Mouse (Mus musculus) adrenal gland, adult 8-10 months (tissue): ENCODE results near the gene Agbl4. TPM values are rescaled to one million over a fixed set of nuclear protein-coding genes. Genes with fewer than 3 reads are reported as not detected.

Experiments
- DNase-seq: peaks from one replicate; pipeline ENCODE4 v3.0.0; 2022
- total RNA-seq, 4 experiments: library from RNA; stranded (reverse); gene quantifications; 2 replicates each; pipeline ENCODE4 v1.2.4; 2022

Agbl4 gene
- total RNA-seq, 4 experiments from 2014 or later, result 1.0 to 2.5 (median 2.4) TPM

- DNase-seq, result no peak
These were observed 1186.8 kb downstream of the Agbl4 start for GRCm38 (mm10) chr4:111584286-111584685.

GRCm38 (mm10) chr4:111588211-111588610, 1190.8 kb downstream of the Agbl4 start:
- no peak for DNase-seq

DNA sequence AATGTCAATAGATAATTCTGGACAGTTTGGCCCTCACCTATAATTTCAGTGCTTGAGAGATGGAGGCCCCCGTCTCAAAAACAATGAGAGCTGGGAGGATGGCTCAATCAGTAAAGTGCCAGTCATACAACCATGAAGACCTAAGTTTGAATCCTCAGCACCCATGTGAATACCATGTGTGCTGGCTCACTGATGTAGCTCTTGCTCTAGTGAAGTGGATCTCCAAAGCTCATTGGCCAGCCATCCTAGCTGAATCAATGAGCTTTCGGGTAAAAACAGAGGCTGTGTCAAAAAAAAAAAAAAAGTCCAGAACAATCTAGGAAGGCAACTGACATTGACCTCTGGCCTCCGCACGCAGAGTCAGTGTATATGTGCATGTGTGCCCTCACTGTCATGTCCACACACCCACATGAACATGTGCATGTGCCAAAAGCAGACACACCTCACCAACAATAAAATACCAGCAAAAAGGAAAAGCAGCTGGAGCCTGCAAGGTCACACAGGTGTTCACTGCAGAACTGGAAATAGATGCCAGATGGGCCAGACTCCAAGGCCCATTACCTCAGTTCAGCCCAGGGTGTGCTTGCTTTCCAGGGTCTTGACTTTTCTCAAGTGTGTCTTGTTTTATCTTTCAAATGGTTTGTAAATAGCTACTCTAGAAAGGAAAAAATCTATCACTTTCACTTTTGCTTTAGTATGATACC, 1192.2 kb downstream of the Agbl4 start:
- no peak for DNase-seq

DNA sequence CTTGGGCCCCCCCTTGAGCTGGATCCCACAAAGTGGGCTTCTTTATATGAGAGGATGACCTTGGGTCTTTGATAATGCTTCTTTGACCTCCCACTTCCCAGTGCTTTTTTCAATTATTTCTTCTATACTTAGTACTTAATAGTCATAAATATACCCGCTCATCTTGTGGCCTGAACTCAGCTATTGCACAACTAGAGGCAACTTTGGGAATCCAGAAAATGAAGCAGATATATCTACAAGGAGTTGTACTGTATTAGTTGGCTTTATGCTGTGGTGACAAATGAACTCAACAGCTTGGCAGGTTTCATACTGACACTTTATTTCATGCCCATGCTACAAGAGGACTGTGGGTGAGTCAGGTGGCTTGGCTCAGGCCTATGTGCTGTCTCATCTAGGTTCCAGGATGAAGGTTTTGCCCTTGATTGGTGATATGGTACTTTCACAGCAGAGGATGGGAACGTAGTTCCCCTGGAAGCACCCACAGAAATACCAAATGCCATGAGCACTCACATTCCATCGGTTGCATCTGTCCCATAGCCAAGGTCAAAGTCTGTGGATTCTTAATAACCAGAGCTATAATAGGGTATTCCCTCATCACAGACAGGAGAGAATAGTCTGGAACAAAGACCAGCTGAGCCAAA, 1197.3 kb downstream of the Agbl4 start:
- peak; percentile 28 for DNase-seq

- DNase-seq, result peak; percentile 65
These were observed 1199.8 kb downstream of the Agbl4 start for GRCm38 (mm10) chr4:111597249-111597661.

DNA sequence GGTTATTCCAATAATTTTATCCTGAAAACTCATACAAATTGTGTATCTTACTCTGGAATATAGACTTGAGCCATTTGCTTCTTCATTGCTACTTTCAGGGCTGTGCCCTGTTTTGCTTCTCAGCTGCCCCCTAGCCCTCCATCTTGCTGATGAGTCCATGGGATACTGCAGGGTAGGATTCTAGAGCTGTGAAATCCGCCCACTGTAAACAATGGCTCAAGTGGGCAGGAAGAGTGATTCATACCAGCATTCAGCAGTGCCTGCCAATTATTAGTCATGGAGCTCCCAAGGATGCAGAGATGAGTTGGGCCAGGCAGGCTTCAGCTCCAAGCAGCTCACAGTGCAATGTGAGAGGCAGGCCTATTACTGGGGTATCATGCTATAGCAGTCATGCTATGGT, 1200.5 kb downstream of the Agbl4 start:
- peak; percentile 63 for DNase-seq

DNA sequence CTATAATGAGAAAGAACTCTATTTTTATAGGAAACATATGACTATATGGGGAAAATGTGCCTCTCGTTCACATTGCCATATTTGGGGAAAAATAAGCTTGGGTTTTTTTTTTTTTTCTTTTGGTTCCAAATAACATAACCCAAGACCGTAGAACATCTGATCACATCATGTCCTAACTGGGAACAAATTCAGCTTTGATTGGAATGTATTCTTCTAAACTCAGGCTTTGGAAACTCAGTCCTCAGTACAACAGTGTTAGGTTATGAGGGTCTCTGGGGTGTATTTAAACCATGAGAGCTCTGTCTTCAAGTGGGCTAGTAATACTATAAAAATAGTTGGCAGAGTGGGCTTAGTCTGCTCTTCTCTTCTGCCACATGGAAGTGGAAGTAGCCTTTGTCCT, 1205.7 kb downstream of the Agbl4 start:
- DNase-seq, result no peak

DNA sequence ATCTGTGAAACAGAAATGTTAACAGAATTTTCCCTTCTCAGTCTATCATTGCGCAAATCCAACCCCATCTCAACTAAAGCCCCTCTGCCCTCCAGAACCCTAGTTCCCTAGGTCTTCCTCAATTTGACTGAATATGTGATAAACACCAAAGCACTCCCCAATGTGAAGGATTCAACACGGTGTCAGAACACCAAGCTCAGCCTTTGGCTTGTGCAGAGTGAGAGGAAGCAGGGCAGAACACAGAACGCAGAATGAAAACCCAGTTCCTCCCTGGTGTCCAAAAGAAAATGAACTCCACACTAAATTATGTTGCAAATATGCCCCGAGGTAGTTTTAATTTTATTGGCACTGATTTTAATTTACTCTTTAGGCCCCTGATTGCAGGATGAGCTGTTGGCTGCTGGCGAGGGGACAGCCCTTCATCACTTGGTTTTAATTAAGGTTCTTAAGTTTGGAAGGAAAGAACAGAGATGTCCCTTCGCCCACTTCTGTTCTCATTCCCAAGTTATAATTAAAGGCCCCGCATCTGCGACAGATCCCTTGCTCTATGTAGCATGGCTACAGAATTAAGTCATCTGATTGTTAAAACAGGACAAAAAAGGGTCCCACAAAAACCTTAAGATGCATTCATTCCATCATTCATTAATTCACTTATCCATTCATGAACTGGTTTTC, 1210.5 kb downstream of the Agbl4 start:
- DNase-seq, result no peak

GRCm38 (mm10) chr4:111621865-111622264, 1224.4 kb downstream of the Agbl4 start:
- DNase-seq, result no peak

- no peak for DNase-seq
These were observed 1227.5 kb downstream of the Agbl4 start for GRCm38 (mm10) chr4:111624914-111625313.

- DNase-seq, result peak; percentile 27
These were observed 1228.8 kb downstream of the Agbl4 start for GRCm38 (mm10) chr4:111626118-111626830.

GRCm38 (mm10) chr4:111632615-111633014, 1235.2 kb downstream of the Agbl4 start:
- DNase-seq, result no peak

- DNase-seq, result no peak
These were observed 1238.2 kb downstream of the Agbl4 start for GRCm38 (mm10) chr4:111635538-111636124.

- DNase-seq, result no peak
These were observed 1241.7 kb downstream of the Agbl4 start for GRCm38 (mm10) chr4:111638948-111639708.

DNA sequence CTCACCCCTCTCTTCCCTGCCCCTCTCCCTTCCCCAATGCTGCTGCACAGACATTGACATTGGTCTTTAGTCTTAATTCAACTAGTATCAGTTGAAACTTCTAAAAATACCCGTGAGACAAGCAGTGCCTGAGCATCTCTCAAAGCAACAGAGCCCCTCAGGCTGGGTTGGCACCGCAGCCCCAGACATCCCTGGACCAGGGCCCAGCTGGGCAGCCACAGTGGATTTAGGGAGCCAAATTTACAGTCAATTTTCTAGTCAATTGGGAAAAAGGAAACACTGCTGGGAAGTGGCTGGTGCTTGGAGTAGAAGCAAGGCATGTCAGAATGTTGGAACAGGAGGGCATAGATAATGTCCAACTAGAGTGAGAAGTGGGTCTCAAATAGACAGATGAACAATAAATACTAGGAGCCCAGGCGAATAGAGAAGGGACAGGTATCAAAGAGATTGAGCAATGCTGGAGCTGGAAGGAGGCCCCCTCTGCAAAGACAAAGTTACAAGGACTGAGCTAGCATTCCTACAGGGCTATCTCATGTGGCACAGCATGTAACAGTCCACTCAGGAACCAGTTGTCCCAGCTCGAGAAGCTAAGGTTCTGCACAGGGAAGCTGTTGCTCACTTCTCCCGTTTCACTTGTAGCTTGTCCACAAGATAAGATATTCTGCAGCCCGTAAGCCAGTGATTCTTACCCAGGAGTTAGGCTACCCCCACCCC, 1247.8 kb downstream of the Agbl4 start:
- no peak for DNase-seq

GRCm38 (mm10) chr4:111645831-111646166, 1248.3 kb downstream of the Agbl4 start:
- no peak for DNase-seq

GRCm38 (mm10) chr4:111653451-111653850, 1256.0 kb downstream of the Agbl4 start:
- DNase-seq, result no peak

DNA sequence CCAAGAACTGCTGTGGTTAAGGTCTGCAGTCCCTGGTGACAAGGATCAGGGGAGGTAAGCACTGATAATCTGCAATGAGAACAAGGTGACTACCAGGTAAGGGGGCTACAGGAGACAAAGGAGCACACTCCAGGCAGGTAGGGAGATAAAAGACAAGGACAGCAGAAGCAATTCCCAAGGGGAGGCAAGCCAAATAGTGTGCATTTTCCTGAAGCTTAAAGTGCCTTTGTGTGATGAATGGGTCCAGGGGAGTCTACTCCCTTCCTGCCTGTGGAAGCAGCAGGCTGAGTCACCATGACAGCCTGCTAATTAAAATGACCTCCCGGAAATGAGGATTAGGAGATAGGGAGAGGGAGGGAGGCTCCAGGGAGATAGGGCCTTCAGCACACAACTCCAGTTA, 1266.3 kb downstream of the Agbl4 start:
- DNase-seq, result no peak

DNA sequence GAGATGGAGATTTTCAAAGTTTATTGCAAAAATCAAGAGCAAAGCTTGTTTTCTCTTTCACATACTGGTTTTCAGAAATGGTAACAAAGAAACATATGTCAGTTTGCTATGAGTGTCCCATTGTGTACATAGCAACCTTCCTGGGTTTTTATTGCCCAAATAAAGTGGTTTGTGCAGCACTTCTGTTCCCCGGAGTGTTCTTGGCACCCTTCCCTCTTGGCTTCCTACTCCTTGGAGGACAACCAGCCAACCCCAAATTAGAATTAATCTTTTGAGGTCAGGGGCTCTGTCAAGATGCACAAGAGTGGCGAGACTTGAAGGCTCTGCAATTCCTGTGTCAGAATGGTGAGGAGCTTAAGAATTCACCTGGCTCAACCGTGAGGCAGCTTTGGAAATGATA, 1266.7 kb downstream of the Agbl4 start:
- no peak for DNase-seq

DNA sequence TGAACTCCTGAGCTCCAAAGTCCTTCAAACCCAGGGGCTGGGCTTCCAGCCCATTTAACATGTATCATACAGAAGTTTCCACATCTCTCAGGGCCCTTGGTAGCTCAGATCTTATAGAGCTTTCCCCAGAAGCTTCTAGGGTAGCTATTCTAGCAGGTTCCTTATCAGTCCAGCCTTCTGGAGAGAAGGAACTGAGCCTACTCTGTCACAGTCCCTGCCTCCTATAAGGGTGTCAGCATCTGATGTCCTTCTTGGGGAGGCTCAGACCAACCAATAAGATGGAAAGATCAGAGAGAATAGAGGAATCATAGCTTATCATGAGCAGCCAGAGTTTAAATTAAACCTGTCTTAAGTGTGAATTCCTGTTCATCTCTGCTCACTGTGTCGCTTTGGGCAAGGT, 1269.3 kb downstream of the Agbl4 start:
- no peak for DNase-seq

DNA sequence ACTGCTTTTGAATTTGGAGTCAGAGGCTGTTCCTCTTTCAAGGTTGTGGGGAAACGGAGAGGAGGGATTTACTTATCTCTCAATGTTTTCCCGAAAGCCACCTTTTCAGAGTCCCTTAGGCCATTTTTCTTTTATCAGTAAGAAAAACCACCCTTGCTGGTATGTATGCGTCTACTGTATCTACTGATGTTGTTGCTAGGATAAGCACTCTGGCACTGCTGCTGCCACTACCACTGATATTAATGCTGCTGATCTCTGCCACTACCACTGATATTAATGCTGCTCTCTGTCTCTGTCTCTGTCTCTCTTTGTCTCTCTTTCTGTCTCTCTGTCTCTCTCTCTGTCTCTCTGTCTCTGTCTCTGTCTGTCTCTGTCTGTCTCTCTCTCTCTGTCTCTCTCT, 1271.9 kb downstream of the Agbl4 start:
- DNase-seq, result no peak
